Mouse (Mus musculus) hindbrain, embryonic 15.5 days (tissue): ENCODE measurements around the gene Olfr816. TPM values are rescaled to one million over a fixed set of nuclear protein-coding genes. Genes with fewer than 3 reads are reported as not detected.
"Not testable (repeated sequence)": the region's sequence is repeated elsewhere in the genome, so short reads cannot be mapped to it uniquely, and the experiment has no call there.

Experiments
- ATAC-seq: fragments of 200-750 bp; cut with Nextera tagmentation; 2 replicates; pipeline ENCODE4 v1.8.0; 2017; ENCODE audit warnings: low read depth, moderate number of reproducible peaks, moderate TSS enrichment; ENCODE audit not compliant: low FRiP score
- H3K27ac ChIP-seq: fragments of 300-500 bp; sonication (generic); replicated peaks from 2 replicates; pipeline ENCODE4 v1.5.1; 2015; ENCODE audit warnings: mild to moderate bottlenecking, inconsistent platforms
- H3K27me3 ChIP-seq: fragments of 300-500 bp; sonication (generic); 2 replicates; pipeline ENCODE4 v1.6.1; 2015; ENCODE audit warnings: control low read depth, inconsistent platforms
- H3K36me3 ChIP-seq: fragments of 300-500 bp; sonication (generic); 2 replicates; pipeline ENCODE4 v1.6.1; 2015; ENCODE audit warnings: control low read depth, inconsistent platforms
- H3K4me1 ChIP-seq: fragments of 300-500 bp; sonication (generic); replicated peaks from 2 replicates; pipeline ENCODE4 v1.6.1; 2015; ENCODE audit warnings: control low read depth, inconsistent platforms
- H3K4me2 ChIP-seq: fragments of 300-500 bp; sonication (generic); 2 replicates; pipeline ENCODE4 v1.6.1; 2015; ENCODE audit warnings: moderate library complexity, mild to moderate bottlenecking, inconsistent platforms
- H3K4me3 ChIP-seq: fragments of 300-500 bp; sonication (generic); 2 replicates; pipeline ENCODE4 v1.5.1; 2015; ENCODE audit warnings: mild to moderate bottlenecking, inconsistent platforms
- H3K9ac ChIP-seq: fragments of 300-500 bp; sonication (generic); 2 replicates; pipeline ENCODE4 v1.6.1; 2015; ENCODE audit warnings: inconsistent platforms
- H3K9me3 ChIP-seq: fragments of 300-500 bp; sonication (generic); 2 replicates; pipeline ENCODE4 v1.6.1; 2016; ENCODE audit warnings: control low read depth, inconsistent platforms
- WGBS: fragments of 180-500 bp; shearing (Covaris S2); methylation state at CpG from one replicate; pipeline ENCODE4 v1.1.7; 2015; 5-methylcytosine and 5-hydroxymethylcytosine counted together
- polyA plus RNA-seq: library from polyadenylated mRNA; unstranded; fragments of >200 nt; fragmentation: Nextera tagmentation; extraction: Ambion mirVana; gene quantifications from 2 replicates; pipeline ENCODE4 v1.2.1, GENCODE M21; 2015

Olfr816 gene
- not detected in 2 replicates for polyA plus RNA-seq

DNA sequence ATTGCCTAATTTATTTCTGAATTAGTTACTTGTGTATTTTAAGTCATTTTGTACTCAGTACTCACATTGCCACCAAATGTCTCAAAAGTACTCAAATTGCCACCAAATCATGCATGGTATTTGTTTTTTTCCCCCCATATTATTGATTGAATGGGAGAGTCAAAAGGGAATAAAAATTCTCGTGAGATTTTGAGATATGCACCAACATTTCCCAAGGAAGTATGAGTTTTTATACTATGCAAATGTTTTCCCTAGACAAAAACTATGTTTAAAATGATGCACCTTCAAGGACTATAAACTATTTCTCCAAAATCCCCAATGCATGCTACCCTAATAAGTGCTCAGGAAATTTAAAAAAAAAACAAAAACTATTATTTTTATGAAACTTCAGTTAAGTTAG is at the start of gene Olfr816:
Olfr816 (minus strand) TSS at position 101 of the 400 bp plus-strand sequence.
- Histone ChIP-seq H3K4me3 (no peak within 1 kb of the TSS), H3K4me2 (no peak within 1 kb of the TSS), H3K9me3 (no peaks in the 10 kb centered on the region), H3K27ac (no peak within 1 kb of the TSS), H3K27me3 (no peaks in the 10 kb centered on the region), H3K9ac (no peak within 1 kb of the TSS), H3K36me3 (no peaks in the 10 kb centered on the region), H3K4me1 (no peaks in the 10 kb centered on the region)
- no peak for ATAC-seq
- WGBS: 62% methylated on average over 1 of the region's 1 CpGs

GRCm38 (mm10) chr10:129949000-129949399 is 33.6 kb upstream of the Olfr816 start, which contains the start of gene Olfr818:
Gene Olfr818 (minus strand): TSS chr10:129949100.
- Histone ChIP-seq H3K9me3 (no peaks in the 10 kb centered on the region), H3K27me3 (no peaks in the 10 kb centered on the region)
- ATAC-seq: no peak

GRCm38 (mm10) chr10:129905767-129906166 is 9.6 kb downstream of the Olfr816 start, which contains the start of gene Olfr815:
Gene Olfr815 (minus strand): TSS chr10:129905867.
- H3K4me1 ChIP-seq, H3K4me2 ChIP-seq, H3K4me3 ChIP-seq, H3K9ac ChIP-seq, ATAC-seq, H3K27ac ChIP-seq, H3K36me3 ChIP-seq, H3K27me3 ChIP-seq, H3K9me3 ChIP-seq: not testable (repeated sequence)
- WGBS: 94% methylated on average over 1 of the region's 1 CpGs

More at GRCm38 (mm10) chr10:129949000-129949399, 33.6 kb upstream of the Olfr816 start, which contains the start of gene Olfr818:
- H3K4me1 ChIP-seq: no peaks in the 10 kb centered on the region
- H3K36me3 ChIP-seq: no peaks in the 10 kb centered on the region
- no peak within 1 kb of the TSS for H3K27ac ChIP-seq
- H3K4me2 ChIP-seq: no peak within 1 kb of the TSS
- H3K4me3 ChIP-seq: no peak within 1 kb of the TSS
- 93% methylated on average over 2 of the region's 2 CpGs for WGBS
- H3K9ac ChIP-seq: no peak within 1 kb of the TSS

DNA sequence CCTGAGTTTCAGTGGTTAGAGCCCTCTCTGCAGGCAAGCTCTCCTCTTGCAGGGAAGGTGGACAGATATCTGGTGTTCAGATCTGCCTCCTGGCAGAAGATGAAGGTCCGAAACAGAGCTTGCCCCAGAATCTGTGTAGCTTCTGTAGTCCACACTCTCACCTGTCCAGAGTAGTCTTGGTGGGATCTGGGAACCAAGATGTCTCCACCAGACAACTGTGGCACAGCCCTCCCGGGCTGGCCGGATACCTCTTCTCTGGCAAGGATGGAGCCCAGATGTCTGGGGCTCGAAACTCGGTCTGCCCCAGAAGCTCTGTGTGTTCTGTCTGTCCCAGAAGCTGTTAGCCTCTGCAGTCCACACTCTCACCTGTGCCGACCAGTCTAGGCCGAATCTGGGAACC is 29.5 kb downstream of the Olfr816 start:
- Histone ChIP-seq H3K4me1 (no peaks in the 10 kb centered on the region), H3K27me3 (no peaks in the 10 kb centered on the region), H3K4me3 (no peak overlapping the region), H3K27ac (no peak overlapping the region), H3K9ac (no peak overlapping the region), H3K36me3 (no peaks in the 10 kb centered on the region), H3K9me3 (no peaks in the 10 kb centered on the region), H3K4me2 (no peak overlapping the region)
- no peak for ATAC-seq
- 85% methylated on average over 7 of the region's 7 CpGs for WGBS

GRCm38 (mm10) chr10:129885496-129885895 is 29.9 kb downstream of the Olfr816 start:
- WGBS: 84% methylated on average over 6 of the region's 6 CpGs
- not testable (repeated sequence) for H3K27me3 ChIP-seq, ATAC-seq

GRCm38 (mm10) chr10:129879751-129880150 is 35.6 kb downstream of the Olfr816 start, which contains the start of gene Olfr814:
Gene Olfr814 (minus strand): TSS chr10:129879851.
- not testable (repeated sequence) for H3K9ac ChIP-seq, H3K4me2 ChIP-seq, H3K4me1 ChIP-seq, ATAC-seq, H3K27me3 ChIP-seq, H3K27ac ChIP-seq, H3K36me3 ChIP-seq, H3K9me3 ChIP-seq, H3K4me3 ChIP-seq
- WGBS: 64% methylated on average over 1 of the region's 1 CpGs

More at GRCm38 (mm10) chr10:129885496-129885895, 29.9 kb downstream of the Olfr816 start:
- H3K9ac ChIP-seq, H3K4me2 ChIP-seq, H3K27ac ChIP-seq, H3K9me3 ChIP-seq, H3K36me3 ChIP-seq, H3K4me1 ChIP-seq, H3K4me3 ChIP-seq: not testable (repeated sequence)

Other genes starting within 250 kb of the Olfr816 start
- not detected in 2 replicates for gene Olfr801, start 241.7 kb downstream of the Olfr816 start, polyA plus RNA-seq
- 0.04 TPM in 1 of 2 replicates, not detected in the other for gene Olfr802, start 227.4 kb downstream of the Olfr816 start, polyA plus RNA-seq
- gene Olfr803, start 221.3 kb downstream of the Olfr816 start, polyA plus RNA-seq: not detected in 2 replicates
- not detected in 2 replicates for gene Olfr804, start 212.4 kb downstream of the Olfr816 start, polyA plus RNA-seq
- not detected in 2 replicates for gene Olfr805, start 186.2 kb downstream of the Olfr816 start, polyA plus RNA-seq
- not detected in 2 replicates for gene Olfr806, start 173.7 kb downstream of the Olfr816 start, polyA plus RNA-seq
- not detected in 2 replicates for gene Olfr807, start 157.8 kb downstream of the Olfr816 start, polyA plus RNA-seq
- not detected in 2 replicates for gene Olfr808, start 150.1 kb downstream of the Olfr816 start, polyA plus RNA-seq
- gene Olfr809, start 141.0 kb downstream of the Olfr816 start, polyA plus RNA-seq: not detected in 2 replicates
- not detected in 2 replicates for gene Olfr810, start 120.7 kb downstream of the Olfr816 start, polyA plus RNA-seq
- gene Olfr811, start 111.2 kb downstream of the Olfr816 start, polyA plus RNA-seq: not detected in 2 replicates
- not detected in 2 replicates for gene Olfr812, start 69.5 kb downstream of the Olfr816 start, polyA plus RNA-seq
- not detected in 2 replicates for gene Olfr813, start 60.2 kb downstream of the Olfr816 start, polyA plus RNA-seq
- not detected in 2 replicates for gene Olfr814, start 35.7 kb downstream of the Olfr816 start, polyA plus RNA-seq
- not detected in 2 replicates for gene Olfr815, start 9.7 kb downstream of the Olfr816 start, polyA plus RNA-seq
- not detected in 2 replicates for gene Olfr818, start 33.5 kb upstream of the Olfr816 start, polyA plus RNA-seq
- gene Olfr819, start 51.7 kb upstream of the Olfr816 start, polyA plus RNA-seq: not detected in 2 replicates
- not detected in 2 replicates for gene Olfr247, start 60.5 kb upstream of the Olfr816 start, polyA plus RNA-seq
- not detected in 2 replicates for gene Gm10310, start 69.5 kb upstream of the Olfr816 start, polyA plus RNA-seq
- not detected in 2 replicates for gene Olfr820, start 97.0 kb upstream of the Olfr816 start, polyA plus RNA-seq
- gene Olfr821, start 114.8 kb upstream of the Olfr816 start, polyA plus RNA-seq: not detected in 2 replicates
- gene Olfr822, start 155.6 kb upstream of the Olfr816 start, polyA plus RNA-seq: not detected in 2 replicates
- not detected in 2 replicates for gene Olfr823, start 199.8 kb upstream of the Olfr816 start, polyA plus RNA-seq
- gene Olfr824, start 214.4 kb upstream of the Olfr816 start, polyA plus RNA-seq: not detected in 2 replicates